Mouse (Mus musculus) heart, embryonic 10.5 days (tissue): ENCODE data around the gene Clec16a. TPM values are rescaled to one million over a fixed set of nuclear protein-coding genes. Genes with fewer than 3 reads are reported as not detected.
A peak's percentile ranks its signal among the peaks of the same experiment; 100 is the strongest.

Experiments used
- DNase-seq: peaks from one replicate; pipeline ENCODE4 v3.0.0-alpha.2; 2017; ENCODE audit warnings: low spot score
- H3K27ac ChIP-seq: fragments of 300-500 bp; sonication (generic); 2 replicates; pipeline ENCODE4 v1.5.1; 2016; ENCODE audit warnings: mild to moderate bottlenecking
- H3K27me3 ChIP-seq: fragments of 300-500 bp; sonication (generic); 2 replicates; pipeline ENCODE4 v1.6.1; 2016; ENCODE audit warnings: mild to moderate bottlenecking; ENCODE audit not compliant: poor library complexity, insufficient read depth, severe bottlenecking
- H3K36me3 ChIP-seq: fragments of 300-500 bp; sonication (generic); 2 replicates; pipeline ENCODE4 v1.6.1; 2016; ENCODE audit warnings: mild to moderate bottlenecking, moderate library complexity
- H3K4me1 ChIP-seq: fragments of 300-500 bp; sonication (generic); 2 replicates; pipeline ENCODE4 v1.6.1; 2016; ENCODE audit warnings: mild to moderate bottlenecking
- H3K4me3 ChIP-seq: fragments of 300-500 bp; sonication (generic); 2 replicates; pipeline ENCODE4 v1.5.1; 2016; ENCODE audit warnings: mild to moderate bottlenecking, moderate library complexity
- H3K9me3 ChIP-seq: fragments of 300-500 bp; sonication (generic); 2 replicates; pipeline ENCODE4 v1.6.1; 2016; ENCODE audit warnings: mild to moderate bottlenecking, moderate library complexity
- WGBS: fragments of 180-500 bp; shearing (Covaris S2); methylation state at CpG from one replicate; pipeline ENCODE4 v1.1.7; 2016; 5-methylcytosine and 5-hydroxymethylcytosine counted together
- polyA plus RNA-seq: library from polyadenylated mRNA; unstranded; fragments of >200 nt; fragmentation: Nextera tagmentation; extraction: Ambion mirVana; gene quantifications from 2 replicates; pipeline ENCODE4 v1.2.1, GENCODE M21; 2016

The Clec16a gene
- polyA plus RNA-seq, 1 experiment from 2014 or later: 24.5 TPM

GRCm38 (mm10) chr16:10520908-10521614, 24.1 kb upstream of the Clec16a start:
- WGBS: 48% methylated on average over 2 of the region's 2 CpGs
- DNase-seq: peak; percentile 84
- no peaks in the 10 kb centered on the region for H3K9me3 ChIP-seq
- peaks cover 10% of the 10 kb centered on the region for H3K4me1 ChIP-seq
- no peaks in the 10 kb centered on the region for H3K36me3 ChIP-seq
- H3K27ac ChIP-seq: no peak overlapping the region
- H3K27me3 ChIP-seq: no peaks in the 10 kb centered on the region
- no peak overlapping the region for H3K4me3 ChIP-seq

GRCm38 (mm10) chr16:10522811-10523210, 22.3 kb upstream of the Clec16a start:
- DNase-seq: no peak
- no peak overlapping the region for H3K27ac ChIP-seq
- 90% methylated on average over 1 of the region's 1 CpGs for WGBS
- no peak overlapping the region for H3K4me3 ChIP-seq
- no peaks in the 10 kb centered on the region for H3K36me3 ChIP-seq
- H3K4me1 ChIP-seq: peaks cover 3% of the 10 kb centered on the region; the same call in 1 of the 2 replicates
- H3K27me3 ChIP-seq: no peaks in the 10 kb centered on the region
- H3K9me3 ChIP-seq: no peaks in the 10 kb centered on the region

- WGBS: 84% methylated on average over 8 of the region's 8 CpGs
- H3K36me3 ChIP-seq: no peaks in the 10 kb centered on the region
- H3K27me3 ChIP-seq: no peaks in the 10 kb centered on the region
- H3K27ac ChIP-seq: no peak overlapping the region
- no peak overlapping the region for H3K4me3 ChIP-seq
- no peaks in the 10 kb centered on the region for H3K4me1 ChIP-seq
- no peak for DNase-seq
- no peaks in the 10 kb centered on the region for H3K9me3 ChIP-seq
Observed at GRCm38 (mm10) chr16:10523650-10524049, 21.5 kb upstream of the Clec16a start.

GRCm38 (mm10) chr16:10524866-10525609, 20.1 kb upstream of the Clec16a start:
- DNase-seq: no peak
- 74% methylated on average over 4 of the region's 4 CpGs for WGBS
- Histone ChIP-seq H3K27me3 (no peaks in the 10 kb centered on the region), H3K36me3 (peaks cover 5% of the 10 kb centered on the region; the same call in 1 of the 2 replicates), H3K4me3 (no peak overlapping the region), H3K27ac (no peak overlapping the region), H3K4me1 (0 out of 2 replicates have a peak, but pooled peaks cover 3% of the 10 kb centered on the region), H3K9me3 (no peaks in the 10 kb centered on the region)

GRCm38 (mm10) chr16:10525610-10525980, 19.5 kb upstream of the Clec16a start:
- no peaks in the 10 kb centered on the region for H3K9me3 ChIP-seq
- no peak overlapping the region for H3K27ac ChIP-seq
- no peak overlapping the region for H3K4me3 ChIP-seq
- H3K4me1 ChIP-seq: peaks cover 8% of the 10 kb centered on the region
- peaks cover 9% of the 10 kb centered on the region; the same call in 1 of the 2 replicates for H3K36me3 ChIP-seq
- DNase-seq: no peak
- WGBS: 58% methylated on average over 2 of the region's 2 CpGs
- H3K27me3 ChIP-seq: no peaks in the 10 kb centered on the region

- 76% methylated on average over 6 of the region's 6 CpGs for WGBS
- H3K36me3 ChIP-seq: peaks cover 15% of the 10 kb centered on the region; the same call in 1 of the 2 replicates
- no peaks in the 10 kb centered on the region for H3K27me3 ChIP-seq
- H3K4me1 ChIP-seq: peaks cover 10% of the 10 kb centered on the region
- no peak for DNase-seq
- H3K4me3 ChIP-seq: no peak overlapping the region
- no peaks in the 10 kb centered on the region for H3K9me3 ChIP-seq
- H3K27ac ChIP-seq: no peak overlapping the region
Observed at GRCm38 (mm10) chr16:10527046-10527644, 18.0 kb upstream of the Clec16a start.

- Histone ChIP-seq H3K27ac (no peak overlapping the region), H3K36me3 (peaks cover 19% of the 10 kb centered on the region; the same call in 1 of the 2 replicates), H3K27me3 (no peaks in the 10 kb centered on the region), H3K9me3 (no peaks in the 10 kb centered on the region), H3K4me3 (no peak overlapping the region), H3K4me1 (peaks cover 10% of the 10 kb centered on the region)
- WGBS: 75% methylated on average over 3 of the region's 3 CpGs
- no peak for DNase-seq
Observed at GRCm38 (mm10) chr16:10528382-10528781, 16.8 kb upstream of the Clec16a start.

- DNase-seq: no peak
- no peaks in the 10 kb centered on the region for H3K9me3 ChIP-seq
- H3K27me3 ChIP-seq: no peaks in the 10 kb centered on the region
- peaks cover 23% of the 10 kb centered on the region; the same call in 1 of the 2 replicates for H3K36me3 ChIP-seq
- 68% methylated on average over 4 of the region's 4 CpGs for WGBS
- no peak overlapping the region for H3K4me3 ChIP-seq
- H3K4me1 ChIP-seq: peaks cover 15% of the 10 kb centered on the region
- H3K27ac ChIP-seq: peak overlapping the region; percentile 52; the same call in 1 of the 2 replicates
Observed at GRCm38 (mm10) chr16:10530179-10530578, 15.0 kb upstream of the Clec16a start.

- 83% methylated on average over 4 of the region's 4 CpGs for WGBS
- no peaks in the 10 kb centered on the region for H3K9me3 ChIP-seq
- DNase-seq: no peak
- peaks cover 15% of the 10 kb centered on the region for H3K4me1 ChIP-seq
- no peak overlapping the region for H3K27ac ChIP-seq
- peaks cover 25% of the 10 kb centered on the region; the same call in 1 of the 2 replicates for H3K36me3 ChIP-seq
- H3K4me3 ChIP-seq: no peak overlapping the region
- no peaks in the 10 kb centered on the region for H3K27me3 ChIP-seq
Observed at GRCm38 (mm10) chr16:10533781-10534180, 11.4 kb upstream of the Clec16a start.

GRCm38 (mm10) chr16:10534567-10534966, 10.6 kb upstream of the Clec16a start:
- WGBS: 81% methylated on average over 7 of the region's 7 CpGs
- no peak overlapping the region for H3K27ac ChIP-seq
- no peaks in the 10 kb centered on the region for H3K27me3 ChIP-seq
- peaks cover 17% of the 10 kb centered on the region for H3K4me1 ChIP-seq
- H3K36me3 ChIP-seq: peaks cover 25% of the 10 kb centered on the region; the same call in 1 of the 2 replicates
- no peaks in the 10 kb centered on the region for H3K9me3 ChIP-seq
- no peak overlapping the region for H3K4me3 ChIP-seq
- no peak for DNase-seq

GRCm38 (mm10) chr16:10536323-10536722, 8.8 kb upstream of the Clec16a start:
- no peak for DNase-seq
- Histone ChIP-seq H3K9me3 (no peaks in the 10 kb centered on the region), H3K27ac (no peak overlapping the region), H3K36me3 (peaks cover 16% of the 10 kb centered on the region; the same call in 1 of the 2 replicates), H3K4me1 (peaks cover 24% of the 10 kb centered on the region), H3K27me3 (no peaks in the 10 kb centered on the region), H3K4me3 (no peak overlapping the region)
- WGBS: 79% methylated on average over 5 of the region's 5 CpGs

GRCm38 (mm10) chr16:10536961-10537360, 8.2 kb upstream of the Clec16a start:
- Histone ChIP-seq H3K27me3 (no peaks in the 10 kb centered on the region), H3K27ac (no peak overlapping the region), H3K4me1 (peaks cover 31% of the 10 kb centered on the region), H3K4me3 (no peak overlapping the region), H3K9me3 (no peaks in the 10 kb centered on the region), H3K36me3 (peaks cover 12% of the 10 kb centered on the region; the same call in 1 of the 2 replicates)
- WGBS: 67% methylated on average over 3 of the region's 3 CpGs
- DNase-seq: no peak
